Mouse (Mus musculus): ENCODE results near the gene Mgat5.

Mgat5 gene

GRCm38 (mm10) chr1:127218182-127218581 is 13.4 kb downstream of the Mgat5 start:
- DNase-seq (ENCODE audit: low spot score): no peak

DNA sequence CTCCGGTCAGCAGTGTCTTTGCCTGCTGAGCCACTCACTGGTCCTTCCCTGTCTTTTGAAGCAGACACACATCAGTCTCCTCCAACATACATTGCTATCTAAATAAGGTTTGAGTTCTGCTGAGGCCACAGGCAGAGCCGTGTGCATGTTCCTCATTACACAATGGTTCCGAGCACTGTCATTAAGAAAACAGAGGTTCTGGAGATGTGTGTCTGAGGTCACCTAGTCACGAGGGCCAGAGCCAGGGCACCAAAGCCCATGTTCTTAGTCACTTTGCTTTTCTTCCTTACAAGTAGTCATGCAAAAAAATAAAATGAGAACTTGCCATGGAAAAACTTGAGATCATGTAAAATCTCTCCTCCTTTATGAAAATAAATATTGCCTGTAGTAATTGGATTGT is 14.3 kb downstream of the Mgat5 start:
- no peak for DNase-seq (ENCODE audit: low spot score)

GRCm38 (mm10) chr1:127219621-127220020 is 14.8 kb downstream of the Mgat5 start:
- no peak for DNase-seq (ENCODE audit: low spot score)

DNA sequence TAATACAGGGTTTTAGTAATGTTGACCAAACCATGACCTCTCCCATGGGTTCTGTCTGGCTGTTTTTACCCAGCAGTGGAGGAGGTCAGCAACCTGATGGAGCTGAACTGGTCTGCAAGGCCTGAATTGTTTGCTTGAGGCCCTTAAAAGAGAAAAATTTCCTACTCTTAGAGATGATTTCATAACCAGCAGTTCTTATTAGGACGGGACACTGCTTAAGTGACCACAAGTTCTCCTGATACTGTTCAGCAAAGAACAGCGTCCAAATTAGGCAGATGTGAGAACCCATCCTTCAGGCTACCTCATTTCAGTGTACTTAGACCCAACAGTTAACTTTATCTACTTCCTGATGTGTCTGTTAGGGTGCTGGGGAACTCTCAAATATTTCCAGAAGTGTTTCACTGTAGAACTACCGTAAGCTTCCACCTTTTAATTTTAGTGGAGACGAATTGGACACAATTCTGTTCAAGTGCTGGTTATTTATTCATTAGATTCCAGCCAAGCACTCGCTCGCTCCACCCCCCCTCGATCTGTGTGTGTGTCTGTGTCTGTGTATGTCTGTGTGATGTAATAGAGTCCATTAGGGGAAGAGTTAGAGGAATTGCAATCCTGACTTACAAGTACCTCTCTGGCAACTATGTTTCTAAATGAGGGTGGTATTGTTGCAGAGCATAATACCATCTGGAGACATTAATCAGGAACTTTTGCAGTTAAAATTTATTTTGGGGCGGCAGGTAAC is 17.4 kb downstream of the Mgat5 start:
- DNase-seq (ENCODE audit: low spot score): no peak

DNA sequence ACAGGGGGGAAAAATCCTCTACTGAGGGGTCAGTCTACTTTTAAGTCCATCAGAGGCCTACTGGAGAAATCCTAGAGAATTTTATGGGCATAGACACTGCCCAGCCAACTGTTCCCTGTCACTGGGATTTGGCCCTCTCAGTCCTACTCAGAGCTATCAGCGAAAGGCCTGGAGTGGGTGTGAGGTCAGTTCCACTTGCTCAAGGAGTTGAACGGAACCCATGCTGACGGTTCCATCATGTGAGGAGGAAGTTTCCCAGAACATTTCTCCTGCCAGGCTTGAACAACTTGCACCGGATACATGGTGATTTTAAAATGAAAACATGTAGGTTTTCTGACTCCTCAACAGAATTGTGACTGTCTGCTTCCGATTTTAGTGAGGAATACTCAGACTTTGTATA is 20.2 kb downstream of the Mgat5 start:
- no peak for DNase-seq (ENCODE audit: low spot score)

GRCm38 (mm10) chr1:127229011-127229410 is 24.2 kb downstream of the Mgat5 start:
- no peak for DNase-seq (ENCODE audit: low spot score)

GRCm38 (mm10) chr1:127230468-127230867 is 25.7 kb downstream of the Mgat5 start:
- DNase-seq (ENCODE audit: low spot score): no peak

- DNase-seq (ENCODE audit: low spot score): no peak
These were observed 28.4 kb downstream of the Mgat5 start for GRCm38 (mm10) chr1:127233191-127233651.

GRCm38 (mm10) chr1:127235157-127235556 is 30.3 kb downstream of the Mgat5 start:
- DNase-seq (ENCODE audit: low spot score): no peak

- no peak for DNase-seq (ENCODE audit: low spot score)
These were observed 31.6 kb downstream of the Mgat5 start for GRCm38 (mm10) chr1:127236396-127236795.

DNA sequence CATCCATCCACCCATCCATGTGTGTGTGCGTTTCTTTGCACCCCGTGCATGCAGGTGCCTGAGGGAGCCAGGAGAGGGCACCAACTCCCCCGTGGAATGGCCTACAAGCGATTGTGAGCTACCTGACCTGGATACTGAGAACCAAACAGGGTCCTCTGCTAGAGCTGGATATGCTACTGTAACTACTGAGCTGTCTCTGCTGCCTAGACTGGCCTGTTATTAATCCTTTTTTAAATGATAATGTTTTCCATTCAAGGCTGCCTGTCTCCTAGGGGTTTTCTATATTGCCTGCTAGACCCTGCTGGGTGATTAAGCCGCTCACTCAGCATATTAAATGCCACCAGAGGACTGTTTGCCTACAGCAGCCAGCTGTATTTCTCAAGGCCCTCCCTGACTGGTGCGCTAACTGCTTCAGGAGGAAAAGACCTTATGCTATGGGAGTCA is 34.1 kb downstream of the Mgat5 start:
- DNase-seq (ENCODE audit: low spot score): no peak

DNA sequence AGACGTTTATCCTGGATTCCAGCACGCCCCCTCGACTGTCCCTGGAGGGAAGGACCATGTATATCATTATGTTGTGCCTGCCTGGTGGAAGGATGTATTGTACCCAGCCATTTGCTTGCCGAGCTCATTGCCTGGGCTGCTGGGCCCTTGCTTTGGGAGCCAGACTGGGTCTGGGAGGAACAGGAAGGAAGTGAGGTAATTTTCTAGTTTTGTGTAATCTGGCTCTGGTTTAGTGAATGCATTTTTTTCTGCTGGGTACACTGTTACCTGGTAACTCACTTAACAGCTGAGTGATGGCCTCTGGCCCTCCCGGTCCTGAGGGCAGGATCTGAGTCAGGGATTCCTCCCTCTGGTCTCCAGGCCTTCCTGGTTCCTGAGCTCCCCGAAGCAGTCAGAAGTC is 35.1 kb downstream of the Mgat5 start:
- DNase-seq (ENCODE audit: low spot score): no peak

DNA sequence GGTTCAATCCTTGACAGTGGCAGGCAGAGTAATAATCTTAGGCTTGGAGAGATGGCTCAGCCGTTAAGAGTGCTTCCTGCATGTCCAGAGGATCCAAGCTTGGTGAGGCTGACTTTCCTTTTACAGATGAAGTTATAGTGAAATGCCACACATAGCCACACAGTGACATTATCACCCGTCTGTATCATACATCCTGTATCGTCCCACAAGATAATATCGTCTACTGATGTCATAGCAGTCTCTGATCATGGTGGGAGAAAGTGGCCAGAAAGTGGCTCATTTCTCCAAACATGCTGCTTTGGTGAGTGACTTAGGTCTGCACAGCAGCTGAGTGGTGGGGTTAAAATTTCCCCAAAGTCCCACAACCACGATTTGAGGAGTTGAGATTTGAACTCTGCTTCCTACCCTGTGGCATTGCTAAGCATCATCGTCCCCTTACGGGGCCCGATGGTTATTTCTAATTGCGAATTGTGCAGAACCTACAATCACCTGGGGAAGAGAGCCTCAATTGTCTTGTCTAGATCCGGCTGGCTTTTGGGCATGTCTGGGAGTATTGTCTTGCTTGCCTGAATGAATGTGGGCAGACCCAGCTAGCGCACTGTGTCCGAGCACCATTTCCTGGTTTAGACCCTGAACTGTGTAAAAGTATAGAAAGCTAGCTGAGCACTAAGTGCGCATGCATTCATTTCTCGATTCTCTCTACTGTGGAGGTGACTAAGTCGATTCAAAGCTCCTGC is 37.5 kb downstream of the Mgat5 start:
- DNase-seq (ENCODE audit: low spot score): no peak

DNA sequence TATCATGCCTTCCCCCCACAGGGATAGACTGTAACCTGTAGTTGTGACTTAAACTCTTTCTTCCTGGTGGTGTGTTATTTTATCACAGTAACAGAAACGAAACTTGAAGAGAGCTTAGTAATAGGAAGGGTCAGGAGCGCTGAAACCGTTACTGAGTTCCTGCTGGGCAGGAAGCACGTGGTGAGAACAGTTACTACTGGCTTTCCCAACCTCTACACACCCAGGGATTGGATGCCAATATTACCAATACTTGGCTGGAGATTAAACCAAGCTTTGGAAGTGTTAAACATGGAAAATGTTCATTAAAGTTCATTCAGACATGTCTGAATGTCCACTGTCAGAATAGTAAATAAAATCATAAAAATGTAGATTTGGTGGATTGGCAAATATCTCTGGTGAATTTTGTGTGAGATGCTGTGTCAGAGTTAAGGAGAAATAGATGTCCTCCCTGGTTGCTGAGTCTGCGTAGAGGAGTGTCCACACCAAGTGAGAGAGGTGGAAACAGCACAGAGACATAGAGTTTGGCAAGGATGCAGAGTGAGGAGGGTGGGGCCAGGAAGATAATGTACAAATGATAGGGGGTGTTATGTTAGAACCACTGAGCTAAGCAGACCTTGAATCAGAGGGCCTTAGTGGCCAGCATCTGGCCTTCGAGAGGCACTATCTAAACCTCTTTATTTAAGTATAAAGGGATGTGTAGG is 38.2 kb downstream of the Mgat5 start:
- DNase-seq (ENCODE audit: low spot score): no peak

DNA sequence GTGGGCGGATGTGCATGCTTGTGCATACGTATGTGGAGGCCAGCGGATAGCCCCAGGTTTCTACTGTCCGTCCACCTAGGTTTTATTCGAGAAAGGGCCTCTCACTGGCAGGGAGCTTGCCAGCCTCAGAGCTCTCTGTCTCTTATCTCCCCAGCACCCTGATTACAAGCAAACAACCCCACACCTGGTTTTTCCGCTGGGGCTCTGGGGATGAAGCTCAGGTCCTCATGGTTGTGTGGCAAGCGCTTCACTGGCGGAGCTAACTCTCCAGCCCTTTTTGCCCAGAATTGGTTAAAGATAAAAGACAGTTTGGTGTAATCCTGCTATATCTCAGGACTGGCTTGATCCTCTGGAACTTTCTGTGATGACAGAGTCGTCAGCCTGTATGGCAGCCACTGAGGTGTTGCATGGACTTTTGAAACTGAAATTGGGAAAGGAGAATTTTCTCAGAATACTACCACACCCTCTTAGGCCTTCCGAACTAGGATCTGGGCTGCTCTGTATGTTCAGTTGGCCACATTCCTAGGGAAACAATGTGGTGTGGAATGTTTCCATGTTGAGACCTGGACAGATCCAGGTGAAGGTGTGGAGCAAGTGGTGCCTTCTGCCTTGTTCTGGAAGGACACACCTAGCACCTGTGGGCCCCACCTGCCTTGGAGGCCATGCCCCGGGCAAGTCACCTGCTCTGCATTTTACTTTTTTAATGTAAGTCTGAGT is 39.4 kb downstream of the Mgat5 start:
- DNase-seq (ENCODE audit: low spot score): no peak

DNA sequence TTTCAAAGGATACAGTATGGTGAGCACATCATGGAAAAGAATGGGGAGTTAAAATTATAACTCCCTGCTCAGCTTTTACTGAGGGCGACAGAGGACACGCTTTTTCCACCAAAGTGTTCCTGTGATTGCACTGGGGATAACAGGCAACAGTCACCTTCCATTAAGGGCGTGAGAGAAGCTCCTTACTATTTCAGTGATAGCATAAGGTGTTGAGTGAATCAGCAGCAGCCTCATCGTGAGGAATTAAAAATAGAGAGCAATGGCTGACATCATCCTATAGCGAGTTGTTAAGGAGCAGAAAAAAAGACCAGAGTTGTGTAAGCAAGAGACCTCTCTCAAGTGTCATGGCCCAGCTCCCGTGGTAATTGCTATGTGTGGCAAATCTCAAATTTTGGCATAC is 41.3 kb downstream of the Mgat5 start:
- DNase-seq (ENCODE audit: low spot score): no peak

DNA sequence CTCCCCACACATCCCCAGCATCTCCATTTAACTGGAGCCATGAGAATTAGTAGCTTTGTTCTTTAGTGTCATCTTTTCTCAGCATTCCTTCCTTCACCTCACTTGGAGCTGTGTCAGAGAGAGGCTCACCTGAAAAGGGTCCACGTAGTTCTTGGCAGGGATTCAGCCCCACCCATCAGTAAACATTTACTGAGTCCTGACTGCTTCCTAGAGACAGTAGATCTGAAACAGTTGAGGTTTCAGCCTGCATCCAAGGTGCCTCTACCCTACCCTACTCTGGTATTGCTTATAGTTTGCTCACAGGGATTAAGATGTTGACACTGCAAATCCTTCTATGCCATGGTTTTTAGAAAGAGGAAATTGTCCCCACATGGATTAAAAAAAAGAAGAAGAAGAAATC is 43.6 kb downstream of the Mgat5 start:
- no peak for DNase-seq (ENCODE audit: low spot score)

GRCm38 (mm10) chr1:127249621-127250020 is 44.8 kb downstream of the Mgat5 start:
- no peak for DNase-seq (ENCODE audit: low spot score)

DNA sequence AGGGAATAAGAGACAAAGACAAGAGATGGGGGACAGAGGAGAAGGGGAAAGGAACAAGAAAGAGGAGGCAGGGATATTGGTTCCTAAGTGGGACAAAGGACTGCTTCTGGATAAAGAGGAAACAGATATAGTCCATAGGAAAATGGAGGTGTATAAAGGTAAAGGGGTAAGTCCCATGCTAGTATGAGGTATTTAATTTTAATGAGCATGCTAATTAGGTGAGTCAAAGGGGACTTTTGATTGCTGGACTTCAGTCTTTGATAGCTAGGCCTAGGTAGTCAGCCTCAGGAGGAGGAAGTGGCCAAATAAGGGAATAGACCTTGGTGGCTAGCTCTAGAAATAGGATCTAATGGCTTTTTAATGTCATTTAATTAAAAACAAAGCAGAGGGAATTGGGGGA is 45.5 kb downstream of the Mgat5 start:
- no peak for DNase-seq (ENCODE audit: low spot score)

DNA sequence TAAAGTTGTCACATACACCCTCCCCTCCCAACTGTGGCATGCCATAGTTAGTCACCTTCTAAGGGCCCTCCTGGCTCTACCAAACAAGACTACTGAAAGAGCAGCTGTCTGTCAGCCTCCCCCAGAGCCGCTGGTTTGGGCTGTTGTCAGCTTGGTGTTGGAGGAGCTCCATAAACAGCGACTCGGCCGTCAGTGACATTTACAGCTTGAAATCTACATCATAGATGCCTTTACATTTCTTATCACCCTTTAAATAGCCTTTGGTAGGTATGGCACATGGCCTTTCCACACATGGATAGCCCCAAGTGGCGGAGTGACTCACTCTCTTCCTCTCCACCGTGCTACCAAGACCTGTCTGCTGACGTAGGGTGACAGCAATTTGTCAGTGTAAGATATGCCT is 46.9 kb downstream of the Mgat5 start:
- DNase-seq (ENCODE audit: low spot score): no peak

DNA sequence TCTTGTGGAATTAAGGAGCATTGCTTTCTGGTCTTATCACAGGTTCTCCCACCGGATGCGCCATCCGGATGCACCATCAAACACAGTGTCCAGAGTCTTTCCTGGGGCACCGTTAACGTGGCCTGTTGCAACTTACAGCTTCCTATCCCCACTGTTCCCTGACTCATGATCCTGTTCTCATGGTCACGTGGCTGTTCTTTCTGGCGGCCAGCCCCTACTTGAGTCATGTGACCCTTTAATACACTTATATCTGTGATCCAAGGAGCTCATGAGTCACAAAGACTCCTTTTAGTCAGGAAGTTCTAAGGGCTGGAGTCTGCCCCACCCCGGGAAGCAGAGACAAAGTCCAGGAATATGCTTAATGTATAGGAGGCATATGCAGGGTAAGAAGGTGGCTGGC is 52.2 kb downstream of the Mgat5 start:
- DNase-seq (ENCODE audit: low spot score): no peak

GRCm38 (mm10) chr1:127259669-127260068 is 54.9 kb downstream of the Mgat5 start:
- no peak for DNase-seq (ENCODE audit: low spot score)
